Mouse (Mus musculus): ENCODE results near the gene Cxcr4. TPM values are rescaled to one million over a fixed set of nuclear protein-coding genes. Genes with fewer than 3 reads are reported as not detected.
A peak's percentile ranks its signal among the peaks of the same experiment; 100 is the strongest.

The Cxcr4 gene
- polyA plus RNA-seq (2016; fragmentation: Nextera tagmentation; extraction: Ambion mirVana) = 18.9 and 19.4 TPM in 2 replicates

DNA sequence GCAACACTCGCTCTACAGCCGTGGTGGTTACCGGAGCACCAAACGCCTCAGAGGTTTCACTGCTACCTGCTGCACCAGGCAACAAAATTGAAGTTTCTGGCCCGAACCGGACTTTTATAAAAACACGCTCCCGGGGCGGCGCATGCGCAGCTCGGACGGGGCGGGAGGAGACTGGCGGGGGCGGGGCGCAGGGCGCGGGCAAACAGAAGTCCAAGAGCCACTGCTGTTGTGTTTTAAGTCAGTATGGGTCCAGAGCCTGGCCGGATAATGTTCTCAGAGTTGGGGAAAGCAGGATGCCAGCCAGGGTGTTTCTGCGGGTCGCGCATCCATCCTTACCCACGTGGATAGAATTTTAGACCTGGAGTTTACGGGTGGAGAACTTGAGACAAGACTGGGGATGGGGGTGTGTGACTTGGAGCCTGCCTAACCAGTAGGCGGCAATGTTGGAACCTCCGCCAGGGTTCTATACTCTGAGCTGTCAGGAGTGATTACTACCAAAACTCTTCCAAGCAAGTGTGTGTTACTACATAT lies at the start of gene Cxcr4:
Gene Cxcr4, minus strand, starts transcription at position 83 of the 531 bp plus-strand sequence.
- H3K9ac ChIP-seq (replicated peaks) = peak within 1 kb of the TSS; percentile 90
- H3K4me3 ChIP-seq = peak within 1 kb of the TSS; percentile 84
- peaks cover 11% of the 10 kb centered on the region for H3K36me3 ChIP-seq
- peaks cover 69% of the 10 kb centered on the region for H3K4me1 ChIP-seq
- peak within 1 kb of the TSS; percentile 88 for H3K27ac ChIP-seq (replicated peaks)
- peak; percentile 82 for ATAC-seq (ENCODE audit: low FRiP score, low read depth)
- H3K9me3 ChIP-seq = no peaks in the 10 kb centered on the region
- H3K4me2 ChIP-seq (replicated peaks) = peak within 1 kb of the TSS; percentile 74
- H3K27me3 ChIP-seq = no peaks in the 10 kb centered on the region
- under 1% methylated on average over 27 of the region's 27 CpGs for WGBS

DNA sequence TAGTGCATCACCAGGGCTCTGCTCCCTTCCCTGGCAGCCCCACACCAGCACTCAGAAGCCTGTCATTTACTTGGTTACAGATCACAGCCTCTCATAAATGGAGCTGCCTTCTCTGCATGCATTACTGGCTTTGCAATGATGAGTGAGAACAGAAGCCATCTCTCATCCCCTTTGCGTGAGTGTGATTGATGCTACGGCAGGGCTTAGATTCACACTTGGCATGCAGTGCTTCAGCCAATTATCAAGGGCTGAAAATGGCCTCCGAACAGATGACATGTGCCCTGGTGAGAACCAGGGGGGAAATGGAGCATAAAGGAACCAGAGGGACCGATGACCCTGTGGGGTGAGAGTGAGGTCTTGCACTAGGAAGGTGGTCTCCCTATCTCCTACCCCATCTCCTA lies 47.6 kb upstream of the Cxcr4 start:
- peaks cover 23% of the 10 kb centered on the region for H3K4me1 ChIP-seq
- WGBS = 64% methylated on average over 4 of the region's 4 CpGs
- 0 out of 2 replicates have a peak, but pooled peaks cover 7% of the 10 kb centered on the region for H3K27me3 ChIP-seq
- no peak overlapping the region for H3K4me2 ChIP-seq (replicated peaks)
- no peak overlapping the region for H3K27ac ChIP-seq (replicated peaks)
- no peak for ATAC-seq (ENCODE audit: low FRiP score, low read depth)
- no peaks in the 10 kb centered on the region for H3K9me3 ChIP-seq
- H3K36me3 ChIP-seq = no peaks in the 10 kb centered on the region
- H3K4me3 ChIP-seq = no peak overlapping the region
- H3K9ac ChIP-seq (replicated peaks) = no peak overlapping the region

GRCm38 (mm10) chr1:128637230-128637740 lies 45.2 kb upstream of the Cxcr4 start:
- Histone ChIP-seq H3K27me3 (0 out of 2 replicates have a peak, but pooled peaks cover 6% of the 10 kb centered on the region), H3K27ac (replicated peaks) (no peak overlapping the region), H3K9me3 (no peaks in the 10 kb centered on the region), H3K36me3 (no peaks in the 10 kb centered on the region), H3K4me1 (peaks cover 8% of the 10 kb centered on the region), H3K4me3 (no peak overlapping the region), H3K9ac (replicated peaks) (no peak overlapping the region), H3K4me2 (replicated peaks) (no peak overlapping the region)
- no peak for ATAC-seq (ENCODE audit: low FRiP score, low read depth)
- 93% methylated on average over 7 of the region's 7 CpGs for WGBS

GRCm38 (mm10) chr1:128636258-128637229 lies 44.5 kb upstream of the Cxcr4 start:
- 92% methylated on average over 10 of the region's 10 CpGs for WGBS
- Histone ChIP-seq H3K9me3 (no peaks in the 10 kb centered on the region), H3K27ac (replicated peaks) (no peak overlapping the region), H3K36me3 (no peaks in the 10 kb centered on the region), H3K4me2 (replicated peaks) (no peak overlapping the region), H3K27me3 (no peaks in the 10 kb centered on the region), H3K9ac (replicated peaks) (no peak overlapping the region), H3K4me1 (peaks cover 8% of the 10 kb centered on the region), H3K4me3 (no peak overlapping the region)
- no peak for ATAC-seq (ENCODE audit: low FRiP score, low read depth)

DNA sequence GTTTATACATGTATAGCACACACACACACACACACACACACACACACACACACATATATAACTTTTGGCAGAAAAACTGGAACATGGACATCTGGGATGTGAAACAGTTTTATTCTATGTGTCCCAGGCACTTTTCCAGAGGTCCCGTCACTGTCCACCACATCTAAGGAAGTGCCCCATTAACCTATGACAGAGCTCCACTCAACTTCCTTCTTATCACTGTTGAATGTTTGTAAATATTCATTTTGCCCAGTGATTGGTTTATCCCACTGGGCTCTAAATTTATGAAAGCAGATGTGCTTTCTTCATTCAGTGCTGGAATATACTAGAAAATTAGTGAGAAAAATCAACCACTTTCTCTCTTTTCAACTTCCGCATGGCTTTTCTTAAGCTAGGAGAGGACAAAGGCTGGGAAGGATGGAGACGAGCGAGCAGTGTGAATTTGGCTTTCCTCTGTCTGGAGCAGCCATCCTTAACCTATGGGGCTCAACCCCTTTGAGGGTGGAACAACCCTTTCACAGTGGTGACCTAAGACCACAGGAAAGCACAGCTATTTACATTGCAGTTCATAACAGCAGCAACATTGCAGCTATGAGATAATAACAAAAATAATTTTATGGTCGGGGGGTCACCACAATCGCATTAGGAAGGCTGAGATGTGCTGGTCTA lies 41.8 kb upstream of the Cxcr4 start:
- Histone ChIP-seq H3K4me2 (replicated peaks) (no peak overlapping the region), H3K27me3 (no peaks in the 10 kb centered on the region), H3K27ac (replicated peaks) (no peak overlapping the region), H3K9ac (replicated peaks) (no peak overlapping the region), H3K4me1 (no peaks in the 10 kb centered on the region; the same call in 1 of the 2 replicates), H3K9me3 (no peaks in the 10 kb centered on the region), H3K4me3 (no peak overlapping the region), H3K36me3 (no peaks in the 10 kb centered on the region)
- 69% methylated on average over 6 of the region's 6 CpGs for WGBS
- ATAC-seq (ENCODE audit: low FRiP score, low read depth) = no peak

DNA sequence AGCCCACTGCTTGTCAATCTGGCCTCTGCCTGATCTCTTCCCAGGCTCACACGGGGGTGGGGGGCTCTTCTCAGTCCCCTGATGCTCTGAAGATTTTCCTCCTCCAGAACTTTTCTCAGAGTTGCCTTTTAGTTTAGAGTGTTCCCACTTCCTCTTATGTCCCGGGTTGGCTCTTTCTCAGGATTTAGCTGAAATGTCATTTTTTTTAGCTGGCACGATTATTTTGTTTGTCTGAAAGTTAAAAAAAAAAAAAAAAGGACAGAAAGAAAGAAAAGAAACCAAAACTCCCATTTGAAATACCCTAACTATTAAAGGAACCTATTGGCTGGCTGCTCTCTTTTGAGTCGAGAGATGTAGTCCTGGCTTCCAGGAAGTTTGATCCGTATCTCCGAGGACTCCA lies 40.4 kb upstream of the Cxcr4 start:
- H3K4me1 ChIP-seq = no peaks in the 10 kb centered on the region; the same call in 1 of the 2 replicates
- H3K9ac ChIP-seq (replicated peaks) = no peak overlapping the region
- ATAC-seq (ENCODE audit: low FRiP score, low read depth) = no peak
- no peaks in the 10 kb centered on the region for H3K9me3 ChIP-seq
- 81% methylated on average over 6 of the region's 6 CpGs for WGBS
- no peaks in the 10 kb centered on the region for H3K36me3 ChIP-seq
- H3K4me3 ChIP-seq = no peak overlapping the region
- no peak overlapping the region for H3K27ac ChIP-seq (replicated peaks)
- no peaks in the 10 kb centered on the region for H3K27me3 ChIP-seq
- no peak overlapping the region for H3K4me2 ChIP-seq (replicated peaks)

- H3K4me1 ChIP-seq = peaks cover 23% of the 10 kb centered on the region
- no peak overlapping the region for H3K9ac ChIP-seq (replicated peaks)
- H3K4me2 ChIP-seq (replicated peaks) = no peak overlapping the region
- ATAC-seq (ENCODE audit: low FRiP score, low read depth) = no peak
- H3K9me3 ChIP-seq = no peaks in the 10 kb centered on the region
- H3K4me3 ChIP-seq = no peak overlapping the region
- WGBS = 95% methylated on average over 9 of the region's 9 CpGs
- no peaks in the 10 kb centered on the region for H3K27me3 ChIP-seq
- H3K36me3 ChIP-seq = no peaks in the 10 kb centered on the region
- H3K27ac ChIP-seq (replicated peaks) = no peak overlapping the region
Measured at GRCm38 (mm10) chr1:128626144-128626678, 34.1 kb upstream of the Cxcr4 start.

DNA sequence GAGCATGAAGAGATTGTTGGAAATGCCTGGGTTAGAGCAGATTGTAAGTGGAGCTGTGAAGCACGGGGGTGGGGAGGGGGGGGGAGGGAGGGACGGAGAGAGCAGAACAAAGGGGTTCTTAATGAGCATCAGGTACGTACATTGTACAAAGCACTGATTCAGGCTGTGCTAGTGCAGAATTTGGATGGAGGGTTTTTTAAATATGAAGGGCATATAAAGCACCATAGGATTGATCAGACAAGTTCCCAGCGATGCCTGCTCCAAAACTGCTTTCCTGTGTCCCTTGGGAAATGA lies 31.4 kb upstream of the Cxcr4 start:
- no peaks in the 10 kb centered on the region for H3K9me3 ChIP-seq
- peak; percentile 64; the same call in 1 of the 2 replicates for ATAC-seq (ENCODE audit: low FRiP score, low read depth)
- 41% methylated on average over 4 of the region's 4 CpGs for WGBS
- no peaks in the 10 kb centered on the region for H3K27me3 ChIP-seq
- H3K4me3 ChIP-seq = no peak overlapping the region
- H3K4me1 ChIP-seq = peaks cover 23% of the 10 kb centered on the region
- peak overlapping the region; percentile 21; the same call in 1 of the 2 replicates for H3K27ac ChIP-seq (replicated peaks)
- H3K9ac ChIP-seq (replicated peaks) = no peak overlapping the region
- no peak overlapping the region for H3K4me2 ChIP-seq (replicated peaks)
- no peaks in the 10 kb centered on the region for H3K36me3 ChIP-seq

- Histone ChIP-seq H3K27me3 (no peaks in the 10 kb centered on the region), H3K4me3 (no peak overlapping the region), H3K4me2 (replicated peaks) (no peak overlapping the region), H3K9ac (replicated peaks) (no peak overlapping the region), H3K27ac (replicated peaks) (no peak overlapping the region), H3K9me3 (no peaks in the 10 kb centered on the region), H3K4me1 (peaks cover 23% of the 10 kb centered on the region), H3K36me3 (no peaks in the 10 kb centered on the region)
- peak; percentile 50 for ATAC-seq (ENCODE audit: low FRiP score, low read depth)
- 55% methylated on average over 9 of the region's 9 CpGs for WGBS
Measured at GRCm38 (mm10) chr1:128622867-128623593, 30.9 kb upstream of the Cxcr4 start.

DNA sequence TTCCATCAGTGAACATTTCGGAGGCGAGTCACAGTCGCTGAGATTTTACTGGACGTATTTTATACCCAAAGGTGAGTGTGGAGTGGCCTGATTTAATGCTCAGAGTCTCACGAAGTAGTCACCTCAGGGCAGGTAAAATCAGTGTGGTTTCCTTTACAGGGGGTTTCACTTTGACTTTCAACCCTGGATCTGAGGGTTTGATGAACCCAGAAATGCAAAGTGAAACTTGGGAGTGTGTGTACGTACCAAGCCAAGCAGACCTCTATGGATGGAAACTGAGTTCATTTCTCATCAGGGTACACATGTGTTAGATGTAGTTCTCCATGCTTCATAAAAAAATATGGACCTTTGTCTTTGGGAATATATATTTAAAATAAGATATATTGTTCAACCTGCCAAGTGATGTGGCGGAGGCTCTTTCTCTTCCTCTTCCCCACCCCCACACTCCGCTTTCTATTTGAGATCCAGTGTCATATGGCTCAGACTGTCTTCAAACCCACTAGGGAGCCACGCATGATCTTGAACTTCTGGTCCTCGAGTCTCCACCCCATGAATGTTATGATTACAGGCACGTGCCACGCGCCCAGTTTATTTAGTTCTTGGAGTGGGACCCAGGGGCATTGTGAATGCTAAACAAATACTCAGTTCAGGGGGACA lies 25.7 kb upstream of the Cxcr4 start:
- Histone ChIP-seq H3K4me2 (replicated peaks) (no peak overlapping the region), H3K4me1 (peaks cover 9% of the 10 kb centered on the region), H3K36me3 (no peaks in the 10 kb centered on the region), H3K27ac (replicated peaks) (no peak overlapping the region), H3K4me3 (no peak overlapping the region), H3K27me3 (no peaks in the 10 kb centered on the region), H3K9me3 (no peaks in the 10 kb centered on the region), H3K9ac (replicated peaks) (no peak overlapping the region)
- ATAC-seq (ENCODE audit: low FRiP score, low read depth) = no peak
- WGBS = 89% methylated on average over 13 of the region's 13 CpGs

- WGBS = 62% methylated on average over 2 of the region's 2 CpGs
Measured at GRCm38 (mm10) chr1:128616586-128616985, 24.5 kb upstream of the Cxcr4 start.

More at GRCm38 (mm10) chr1:128616586-128616985, 24.5 kb upstream of the Cxcr4 start:
- Histone ChIP-seq H3K36me3 (no peaks in the 10 kb centered on the region), H3K27ac (replicated peaks) (no peak overlapping the region), H3K27me3 (no peaks in the 10 kb centered on the region), H3K9me3 (no peaks in the 10 kb centered on the region), H3K4me3 (no peak overlapping the region), H3K9ac (replicated peaks) (no peak overlapping the region), H3K4me1 (0 out of 2 replicates have a peak, but pooled peaks cover 1% of the 10 kb centered on the region), H3K4me2 (replicated peaks) (no peak overlapping the region)
- ATAC-seq (ENCODE audit: low FRiP score, low read depth) = no peak

Data from midbrain, embryonic 12.5 days (tissue).